Mouse (Mus musculus) R1 (cell line): ENCODE measurements around the gene Btbd35f13.
"Not testable (repeated sequence)": the region's sequence is repeated elsewhere in the genome, so short reads cannot be mapped to it uniquely, and the experiment has no call there.

Experiments
- DNase-seq: peaks from one replicate; pipeline ENCODE4 v3.0.0-alpha.2; 2018; ENCODE audit warnings: low read depth, low spot score

Btbd35f13 gene

GRCm38 (mm10) chrX:33656872-33657271 is at the start of gene Btbd35f13:
Gene Btbd35f13 (plus strand): TSS chrX:33657172.
- DNase-seq, result not testable (repeated sequence)

GRCm38 (mm10) chrX:33702249-33702648 is 45.3 kb downstream of the Btbd35f13 start, which contains the start of gene Btbd35f14:
Gene Btbd35f14 (minus strand): TSS chrX:33702349.
- not testable (repeated sequence) for DNase-seq
